Mouse (Mus musculus) intestine, postnatal 0 days (tissue): ENCODE data around the gene Mcm2. TPM values are rescaled to one million over a fixed set of nuclear protein-coding genes. Genes with fewer than 3 reads are reported as not detected.

Source experiments
- ATAC-seq: fragments of 200-750 bp; cut with Nextera tagmentation; 2 replicates; pipeline ENCODE4 v1.8.0; 2017; ENCODE audit warnings: mild to moderate bottlenecking, moderate TSS enrichment, moderate library complexity
- H3K27ac ChIP-seq: fragments of 300-500 bp; sonication (generic); 2 replicates; pipeline ENCODE4 v1.5.1; 2014; ENCODE audit warnings: mild to moderate bottlenecking, low read depth, low read length, moderate library complexity
- H3K27me3 ChIP-seq: fragments of 300-500 bp; sonication (generic); replicated peaks from 2 replicates; pipeline ENCODE4 v1.6.1; 2014; ENCODE audit warnings: low read length, mixed read lengths; ENCODE audit not compliant: control insufficient read depth, insufficient read depth
- H3K36me3 ChIP-seq: fragments of 300-500 bp; sonication (generic); 2 replicates; pipeline ENCODE4 v1.6.1; 2014; ENCODE audit warnings: mild to moderate bottlenecking, moderate library complexity; ENCODE audit not compliant: control insufficient read depth, insufficient read depth
- H3K4me1 ChIP-seq: fragments of 300-500 bp; sonication (generic); replicated peaks from 2 replicates; pipeline ENCODE4 v1.6.1; 2014; ENCODE audit warnings: antibody characterized with exemption, low read length, mixed read lengths; ENCODE audit not compliant: control insufficient read depth, insufficient read depth
- H3K4me2 ChIP-seq: fragments of 300-500 bp; sonication (generic); replicated peaks from 2 replicates; pipeline ENCODE4 v1.6.1; 2014; ENCODE audit warnings: low read depth, mild to moderate bottlenecking, moderate library complexity
- H3K4me3 ChIP-seq: fragments of 300-500 bp; sonication (generic); 2 replicates; pipeline ENCODE4 v1.5.1; 2014; ENCODE audit warnings: low read depth, low read length
- H3K9ac ChIP-seq: fragments of 300-500 bp; sonication (generic); 2 replicates; pipeline ENCODE4 v1.6.1; 2014; ENCODE audit warnings: mild to moderate bottlenecking, low read depth, low read length
- H3K9me3 ChIP-seq: fragments of 300-500 bp; sonication (generic); 2 replicates; pipeline ENCODE4 v1.6.1; 2016; ENCODE audit warnings: mixed run types; ENCODE audit not compliant: control insufficient read depth
- CTCF ChIP-seq: sonication (generic); IDR thresholded peaks from 2 replicates; pipeline ENCODE4 v1.5.1; 2016; ENCODE audit warnings: low read depth, mild to moderate bottlenecking, control low read depth, antibody characterized with exemption, moderate library complexity
- WGBS: fragments of 180-500 bp; shearing (Covaris S2); extraction: QIAGEN DNeasy Blood & Tissue Kit; methylation state at CpG from one replicate; pipeline ENCODE4 v1.1.7; 2014; 5-methylcytosine and 5-hydroxymethylcytosine counted together
- polyA plus RNA-seq: library from polyadenylated mRNA; unstranded; fragments of >200 nt; fragmentation: Nextera tagmentation; extraction: Ambion mirVana; gene quantifications from 2 replicates; pipeline ENCODE4 v1.2.1, GENCODE M21; 2015

Gene Mcm2
- polyA plus RNA-seq, 1 experiment from 2014 or later, result 33.1 TPM

- Histone ChIP-seq H3K9ac (no peak overlapping the region), H3K27ac (peak overlapping the region; percentile 54), H3K27me3 (no peaks in the 10 kb centered on the region), H3K4me3 (no peak overlapping the region), H3K4me1 (no peaks in the 10 kb centered on the region), H3K4me2 (no peak overlapping the region), H3K36me3 (peaks cover 66% of the 10 kb centered on the region), H3K9me3 (no peaks in the 10 kb centered on the region)
- ATAC-seq, result peak; percentile 26; the same call in 1 of the 2 replicates
- no peak for TF ChIP-seq CTCF
- WGBS, result 64% methylated on average over 10 of the region's 10 CpGs
These were observed 14.4 kb downstream of the Mcm2 start for GRCm38 (mm10) chr6:88884195-88884594.

- Histone ChIP-seq H3K4me3 (no peak overlapping the region), H3K4me2 (no peak overlapping the region), H3K9me3 (no peaks in the 10 kb centered on the region), H3K36me3 (peaks cover 40% of the 10 kb centered on the region), H3K4me1 (no peaks in the 10 kb centered on the region), H3K27me3 (no peaks in the 10 kb centered on the region), H3K27ac (no peak overlapping the region), H3K9ac (no peak overlapping the region)
- no peak for ATAC-seq
- no peak for TF ChIP-seq CTCF
- 81% methylated on average over 7 of the region's 7 CpGs for WGBS
These were observed 17.2 kb downstream of the Mcm2 start for GRCm38 (mm10) chr6:88881334-88881733.

GRCm38 (mm10) chr6:88879471-88879870, 19.1 kb downstream of the Mcm2 start:
- H3K27me3 ChIP-seq, result peaks cover 3% of the 10 kb centered on the region
- peak; percentile 48 for TF ChIP-seq CTCF
- peaks cover 28% of the 10 kb centered on the region for H3K36me3 ChIP-seq
- WGBS, result 63% methylated on average over 4 of the region's 4 CpGs
- no peak for ATAC-seq
- H3K4me3 ChIP-seq, result no peak overlapping the region
- H3K9me3 ChIP-seq, result no peaks in the 10 kb centered on the region
- no peak overlapping the region for H3K9ac ChIP-seq
- no peak overlapping the region for H3K27ac ChIP-seq
- no peaks in the 10 kb centered on the region; the same call in 1 of the 2 replicates for H3K4me1 ChIP-seq
- H3K4me2 ChIP-seq, result no peak overlapping the region

- TF ChIP-seq CTCF, result no peak
- Histone ChIP-seq H3K4me3 (peak within 1 kb of the TSS; percentile 66), H3K27ac (no peak within 1 kb of the TSS), H3K9ac (peak within 1 kb of the TSS; percentile 66), H3K36me3 (no peaks in the 10 kb centered on the region), H3K9me3 (no peaks in the 10 kb centered on the region), H3K4me2 (peak within 1 kb of the TSS; percentile 95), H3K4me1 (no peaks in the 10 kb centered on the region; the same call in none of the 2 replicates), H3K27me3 (peaks cover 13% of the 10 kb centered on the region)
- 7% methylated on average over 53 of the region's 63 CpGs for WGBS
- peak; percentile 76 for ATAC-seq
These were observed 23.6 kb downstream of the Mcm2 start, which contains the start of gene Podxl2 for GRCm38 (mm10) chr6:88874868-88875508. Gene Podxl2, minus strand, starts transcription at chr6:88875044.

GRCm38 (mm10) chr6:88873965-88874867, 24.4 kb downstream of the Mcm2 start:
- ATAC-seq, result peak; percentile 58
- Histone ChIP-seq H3K9me3 (no peaks in the 10 kb centered on the region), H3K9ac (peak overlapping the region; percentile 66), H3K36me3 (no peaks in the 10 kb centered on the region), H3K4me1 (no peaks in the 10 kb centered on the region; the same call in none of the 2 replicates), H3K4me3 (peak overlapping the region; percentile 66), H3K27me3 (peaks cover 13% of the 10 kb centered on the region), H3K4me2 (peak overlapping the region; percentile 95), H3K27ac (no peak overlapping the region)
- no peak for TF ChIP-seq CTCF
- 2% methylated on average over 69 of the region's 74 CpGs for WGBS

- H3K4me2 ChIP-seq, result no peak overlapping the region
- no peak overlapping the region for H3K9ac ChIP-seq
- H3K27ac ChIP-seq, result no peak overlapping the region
- no peak for TF ChIP-seq CTCF
- H3K36me3 ChIP-seq, result no peaks in the 10 kb centered on the region
- no peaks in the 10 kb centered on the region for H3K9me3 ChIP-seq
- no peaks in the 10 kb centered on the region; the same call in none of the 2 replicates for H3K4me1 ChIP-seq
- H3K4me3 ChIP-seq, result no peak overlapping the region
- WGBS, result 54% methylated on average over 7 of the region's 7 CpGs
- peaks cover 13% of the 10 kb centered on the region for H3K27me3 ChIP-seq
- no peak for ATAC-seq
These were observed 25.8 kb downstream of the Mcm2 start for GRCm38 (mm10) chr6:88872811-88873210.
